Mouse (Mus musculus): ENCODE data around the gene Pcbp1. TPM values are rescaled to one million over a fixed set of nuclear protein-coding genes. Genes with fewer than 3 reads are reported as not detected.

Gene Pcbp1
- polyA plus RNA-seq, 1 experiment, result 166 TPM

DNA sequence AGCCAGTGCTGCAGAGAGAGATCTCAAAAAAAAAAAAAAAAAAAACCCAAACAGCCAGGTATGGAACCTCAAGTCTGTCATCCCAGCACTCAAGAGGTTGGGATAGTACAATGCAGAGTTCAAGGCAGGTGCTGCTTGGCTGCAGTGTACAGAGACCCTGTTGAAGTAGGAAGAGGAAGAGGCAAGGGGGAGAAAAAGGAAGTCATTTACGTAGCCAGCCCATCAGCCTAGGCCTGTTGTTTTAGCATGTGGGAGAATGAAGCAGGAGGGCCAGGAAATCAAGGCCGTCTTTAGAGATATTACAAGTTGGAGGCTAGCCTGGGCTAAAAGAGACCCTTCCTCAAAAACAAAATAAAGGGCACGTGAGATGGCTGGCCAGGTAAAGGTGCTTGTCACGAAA lies 22.6 kb downstream of the Pcbp1 start:
- WGBS, result 87% methylated on average over 4 of the region's 4 CpGs
- TF ChIP-seq POLR2A (IDR thresholded peaks at IDR 0.05; ENCODE audit: low read depth, low read length), result no peak
- TF ChIP-seq CTCF (conservative IDR thresholded peaks at IDR 0.05; ENCODE audit: insufficient read depth, insufficient read length, low read depth, low read length), result no peak
- Histone ChIP-seq H3K4me3 (ENCODE audit: insufficient read depth, low read depth, low read length) (no peak overlapping the region), H3K27me3 (replicated peaks; ENCODE audit: control insufficient read depth, insufficient read depth, low read length) (no peaks in the 10 kb centered on the region), H3K36me3 (ENCODE audit: control insufficient read depth, insufficient read depth, low read length) (no peaks in the 10 kb centered on the region), H3K27ac (ENCODE audit: insufficient read depth, low read depth, low read length) (no peak overlapping the region), H3K4me1 (ENCODE audit: control insufficient read depth, insufficient read depth, low read length) (peaks cover 3% of the 10 kb centered on the region; the same call in 1 of the 2 replicates)
- no peak for DNase-seq

DNA sequence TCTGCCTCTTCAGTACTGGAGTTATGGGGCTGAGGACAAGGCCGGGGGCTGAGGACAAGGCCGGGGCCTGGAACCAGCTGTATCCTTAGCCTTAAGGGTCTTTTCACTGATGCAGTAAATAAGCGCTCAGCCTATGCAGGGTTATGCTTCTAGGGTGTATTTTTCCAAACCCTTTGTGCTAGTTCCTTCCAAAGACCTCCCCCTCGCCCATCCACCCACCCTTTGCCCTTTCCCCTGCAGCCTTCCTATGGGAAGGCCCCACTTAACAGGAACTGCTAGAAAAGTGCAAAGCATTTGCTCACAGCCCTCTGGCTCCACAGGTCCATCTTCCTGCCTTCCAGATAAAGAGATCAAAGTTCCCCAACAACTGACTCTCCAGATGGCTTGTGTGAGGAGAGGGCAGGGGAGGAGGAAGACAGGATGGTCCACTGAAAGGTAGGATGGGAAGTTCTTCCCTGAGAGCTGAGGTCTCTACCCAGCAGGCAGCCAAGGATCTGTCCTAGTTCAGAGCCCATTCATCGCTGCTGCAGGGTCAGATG lies 26.5 kb downstream of the Pcbp1 start:
- DNase-seq, result no peak
- Histone ChIP-seq H3K4me1 (ENCODE audit: control insufficient read depth, insufficient read depth, low read length) (peaks cover 14% of the 10 kb centered on the region; the same call in 1 of the 2 replicates), H3K27me3 (replicated peaks; ENCODE audit: control insufficient read depth, insufficient read depth, low read length) (no peaks in the 10 kb centered on the region), H3K4me3 (ENCODE audit: insufficient read depth, low read depth, low read length) (no peak overlapping the region), H3K27ac (ENCODE audit: insufficient read depth, low read depth, low read length) (no peak overlapping the region), H3K36me3 (ENCODE audit: control insufficient read depth, insufficient read depth, low read length) (no peaks in the 10 kb centered on the region)
- 59% methylated on average over 5 of the region's 5 CpGs for WGBS
- no peak for TF ChIP-seq POLR2A (IDR thresholded peaks at IDR 0.05; ENCODE audit: low read depth, low read length)
- TF ChIP-seq CTCF (conservative IDR thresholded peaks at IDR 0.05; ENCODE audit: insufficient read depth, insufficient read length, low read depth, low read length), result no peak

DNA sequence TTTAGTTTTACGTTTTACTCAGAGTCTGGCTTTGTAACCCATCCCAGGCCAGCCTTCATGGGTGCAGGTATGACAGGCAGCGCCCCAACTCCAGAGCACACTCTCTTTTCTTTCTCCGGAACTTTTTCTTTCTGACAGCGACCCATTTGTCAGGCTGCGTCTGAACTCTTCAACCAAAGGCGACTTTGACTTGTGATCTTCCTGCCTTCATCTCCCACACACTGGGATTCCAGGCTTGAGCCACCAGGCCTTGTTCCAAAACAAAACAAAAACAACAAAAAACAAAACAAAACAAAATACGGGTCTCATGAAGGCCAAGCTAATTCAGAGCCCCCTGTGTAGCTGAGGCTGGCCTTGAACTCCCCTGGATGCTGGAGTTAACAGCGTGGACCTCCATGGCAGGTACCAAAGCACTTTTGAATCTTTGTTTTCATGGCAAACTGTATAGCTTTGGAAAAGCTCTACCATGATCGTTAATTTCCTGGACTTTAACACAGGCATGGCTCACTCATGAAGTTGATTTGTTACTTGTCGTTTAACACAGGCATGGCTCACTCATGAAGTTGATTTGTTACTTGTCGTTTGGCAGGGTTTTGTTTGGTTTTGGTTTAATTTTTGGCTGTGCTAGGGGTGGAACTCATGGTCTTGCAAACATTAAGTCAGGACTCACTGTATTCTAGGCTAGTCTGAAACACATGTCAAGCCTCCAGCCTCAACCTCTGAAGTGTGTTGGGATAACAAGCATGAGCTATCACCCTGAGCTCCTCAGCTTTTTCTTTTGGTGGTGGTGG lies 28.0 kb downstream of the Pcbp1 start:
- no peaks in the 10 kb centered on the region for H3K36me3 ChIP-seq (ENCODE audit: control insufficient read depth, insufficient read depth, low read length)
- H3K4me3 ChIP-seq (ENCODE audit: insufficient read depth, low read depth, low read length), result peak overlapping the region; percentile 35; the same call in 1 of the 2 replicates
- WGBS, result 31% methylated on average over 11 of the region's 11 CpGs
- H3K4me1 ChIP-seq (ENCODE audit: control insufficient read depth, insufficient read depth, low read length), result peaks cover 11% of the 10 kb centered on the region; the same call in 1 of the 2 replicates
- H3K27me3 ChIP-seq (replicated peaks; ENCODE audit: control insufficient read depth, insufficient read depth, low read length), result no peaks in the 10 kb centered on the region
- H3K27ac ChIP-seq (ENCODE audit: insufficient read depth, low read depth, low read length), result peak overlapping the region; percentile 79
- peak; percentile 53 for DNase-seq
- TF ChIP-seq CTCF (conservative IDR thresholded peaks at IDR 0.05; ENCODE audit: insufficient read depth, insufficient read length, low read depth, low read length) (no peak), POLR2A (IDR thresholded peaks at IDR 0.05; ENCODE audit: low read depth, low read length) (no peak)

DNA sequence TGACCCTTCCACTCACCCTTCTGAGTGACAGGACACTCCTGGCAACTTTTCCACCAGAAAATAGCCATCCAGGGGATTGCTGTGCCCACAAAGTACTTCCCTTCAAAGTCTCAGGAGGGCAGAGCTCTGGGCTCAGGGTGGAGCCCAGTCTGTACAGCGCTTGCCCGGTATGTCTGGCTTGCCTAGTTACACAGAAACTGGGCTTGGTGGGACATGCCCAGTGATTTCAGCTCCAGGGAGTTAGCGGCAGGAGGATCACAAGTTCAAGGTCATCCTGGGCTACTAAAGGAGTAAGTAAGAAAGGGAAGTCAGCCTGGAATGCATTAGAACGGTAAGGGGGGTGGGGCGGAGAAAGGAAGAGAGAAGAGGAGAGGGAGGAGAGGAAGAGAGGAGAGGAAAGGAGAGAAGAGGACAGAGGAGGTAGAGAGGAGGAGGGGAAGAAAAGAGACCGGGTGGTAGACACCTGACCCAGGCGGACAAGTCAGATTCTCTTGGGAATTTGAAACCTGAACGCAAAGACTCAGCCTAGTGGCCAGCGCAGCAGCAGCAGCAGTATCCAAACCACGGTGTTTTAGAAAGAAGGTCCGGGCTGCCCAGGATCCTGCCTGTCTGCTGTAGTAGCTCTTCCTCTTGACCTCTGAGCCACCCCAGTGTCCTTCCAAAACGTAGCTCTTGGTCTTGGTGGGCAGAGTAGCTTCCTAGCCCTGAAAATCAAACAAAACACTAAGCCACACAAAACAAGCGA lies 28.9 kb downstream of the Pcbp1 start:
- Histone ChIP-seq H3K27me3 (replicated peaks; ENCODE audit: control insufficient read depth, insufficient read depth, low read length) (no peaks in the 10 kb centered on the region), H3K4me3 (ENCODE audit: insufficient read depth, low read depth, low read length) (peak overlapping the region; percentile 35), H3K36me3 (ENCODE audit: control insufficient read depth, insufficient read depth, low read length) (no peaks in the 10 kb centered on the region), H3K4me1 (ENCODE audit: control insufficient read depth, insufficient read depth, low read length) (peaks cover 11% of the 10 kb centered on the region; the same call in 1 of the 2 replicates), H3K27ac (ENCODE audit: insufficient read depth, low read depth, low read length) (peak overlapping the region; percentile 80)
- peak; percentile 71 for DNase-seq
- TF ChIP-seq CTCF (conservative IDR thresholded peaks at IDR 0.05; ENCODE audit: insufficient read depth, insufficient read length, low read depth, low read length) (peak; percentile 35; the same call in 1 of the 2 replicates), POLR2A (IDR thresholded peaks at IDR 0.05; ENCODE audit: low read depth, low read length) (no peak)
- 4% methylated on average over 13 of the region's 13 CpGs for WGBS

DNA sequence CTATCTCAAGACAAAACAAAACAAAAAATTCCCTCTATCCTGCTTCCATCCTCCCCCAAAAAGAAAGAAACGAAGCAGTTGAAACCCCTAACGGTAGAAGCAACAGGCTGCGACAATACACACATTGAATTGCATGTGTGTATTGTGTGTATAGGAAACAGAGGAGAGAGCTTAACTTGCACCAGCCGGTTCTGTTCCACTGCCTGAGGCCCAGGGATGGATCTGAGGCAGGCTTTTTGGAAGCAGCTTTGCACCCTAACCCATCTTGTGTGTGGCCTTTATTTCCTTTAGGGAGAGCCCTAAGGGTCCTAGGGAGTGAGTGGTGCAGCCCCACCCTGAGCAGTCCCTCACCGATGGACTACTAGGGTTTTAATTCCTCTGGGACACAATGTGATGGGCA lies 29.5 kb downstream of the Pcbp1 start:
- TF ChIP-seq POLR2A (IDR thresholded peaks at IDR 0.05; ENCODE audit: low read depth, low read length) (no peak), CTCF (conservative IDR thresholded peaks at IDR 0.05; ENCODE audit: insufficient read depth, insufficient read length, low read depth, low read length) (no peak)
- peak overlapping the region; percentile 35; the same call in 1 of the 2 replicates for H3K4me3 ChIP-seq (ENCODE audit: insufficient read depth, low read depth, low read length)
- peak overlapping the region; percentile 80 for H3K27ac ChIP-seq (ENCODE audit: insufficient read depth, low read depth, low read length)
- H3K36me3 ChIP-seq (ENCODE audit: control insufficient read depth, insufficient read depth, low read length), result no peaks in the 10 kb centered on the region
- DNase-seq, result no peak
- 34% methylated on average over 5 of the region's 5 CpGs for WGBS
- no peaks in the 10 kb centered on the region for H3K27me3 ChIP-seq (replicated peaks; ENCODE audit: control insufficient read depth, insufficient read depth, low read length)
- peaks cover 11% of the 10 kb centered on the region; the same call in 1 of the 2 replicates for H3K4me1 ChIP-seq (ENCODE audit: control insufficient read depth, insufficient read depth, low read length)

DNA sequence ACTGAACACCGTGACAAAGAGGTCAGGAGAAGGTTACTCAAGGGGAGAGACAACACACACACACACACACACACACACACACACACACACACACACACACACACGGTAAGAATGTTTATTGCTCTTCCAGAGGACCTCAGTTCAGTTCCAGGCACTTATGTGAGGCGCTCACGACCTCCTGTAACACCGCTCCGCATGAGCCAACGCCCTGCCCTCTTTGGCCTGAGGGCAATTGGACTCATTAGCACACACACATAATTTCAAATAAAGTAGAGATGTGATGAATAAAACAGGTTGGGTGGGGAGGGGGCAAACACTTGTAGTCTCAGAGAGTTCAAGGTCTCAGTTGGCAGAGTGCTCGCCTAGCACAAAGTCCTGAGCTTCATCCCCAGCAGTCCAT lies 30.0 kb downstream of the Pcbp1 start:
- H3K27me3 ChIP-seq (replicated peaks; ENCODE audit: control insufficient read depth, insufficient read depth, low read length), result no peaks in the 10 kb centered on the region
- peak overlapping the region; percentile 80 for H3K27ac ChIP-seq (ENCODE audit: insufficient read depth, low read depth, low read length)

More for the DNA sequence above, 30.0 kb downstream of the Pcbp1 start:
- Histone ChIP-seq H3K4me3 (ENCODE audit: insufficient read depth, low read depth, low read length) (no peak overlapping the region), H3K36me3 (ENCODE audit: control insufficient read depth, insufficient read depth, low read length) (no peaks in the 10 kb centered on the region), H3K4me1 (ENCODE audit: control insufficient read depth, insufficient read depth, low read length) (peaks cover 11% of the 10 kb centered on the region; the same call in 1 of the 2 replicates)
- DNase-seq, result no peak
- WGBS, result 49% methylated on average over 8 of the region's 8 CpGs
- TF ChIP-seq POLR2A (IDR thresholded peaks at IDR 0.05; ENCODE audit: low read depth, low read length) (no peak), CTCF (conservative IDR thresholded peaks at IDR 0.05; ENCODE audit: insufficient read depth, insufficient read length, low read depth, low read length) (no peak)
